Mouse (Mus musculus): ENCODE results near the gene Sbsn.

Sbsn gene

DNA sequence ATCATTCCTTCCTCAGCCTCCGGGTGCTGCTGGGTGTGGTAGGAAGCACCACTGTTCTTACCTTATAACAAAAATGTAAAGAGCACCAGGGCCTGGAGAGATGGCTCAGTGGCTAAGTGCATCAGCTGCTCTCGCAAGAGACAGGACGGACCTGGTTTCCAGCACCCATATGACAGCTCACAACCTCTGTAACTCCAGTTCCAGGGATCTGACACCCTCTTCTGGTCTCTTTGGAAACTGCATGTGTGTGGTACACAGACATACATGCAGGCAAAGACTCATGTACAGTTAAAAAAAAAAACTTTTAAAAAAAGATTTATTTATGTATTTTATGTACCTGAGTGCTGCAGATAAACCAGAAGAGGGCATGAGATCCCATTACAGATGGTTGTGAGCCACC lies 52.0 kb downstream of the Sbsn start:
- no peak for DNase-seq (ENCODE audit: low read depth in 1 of 2, low spot score in 2 of 2)

DNA sequence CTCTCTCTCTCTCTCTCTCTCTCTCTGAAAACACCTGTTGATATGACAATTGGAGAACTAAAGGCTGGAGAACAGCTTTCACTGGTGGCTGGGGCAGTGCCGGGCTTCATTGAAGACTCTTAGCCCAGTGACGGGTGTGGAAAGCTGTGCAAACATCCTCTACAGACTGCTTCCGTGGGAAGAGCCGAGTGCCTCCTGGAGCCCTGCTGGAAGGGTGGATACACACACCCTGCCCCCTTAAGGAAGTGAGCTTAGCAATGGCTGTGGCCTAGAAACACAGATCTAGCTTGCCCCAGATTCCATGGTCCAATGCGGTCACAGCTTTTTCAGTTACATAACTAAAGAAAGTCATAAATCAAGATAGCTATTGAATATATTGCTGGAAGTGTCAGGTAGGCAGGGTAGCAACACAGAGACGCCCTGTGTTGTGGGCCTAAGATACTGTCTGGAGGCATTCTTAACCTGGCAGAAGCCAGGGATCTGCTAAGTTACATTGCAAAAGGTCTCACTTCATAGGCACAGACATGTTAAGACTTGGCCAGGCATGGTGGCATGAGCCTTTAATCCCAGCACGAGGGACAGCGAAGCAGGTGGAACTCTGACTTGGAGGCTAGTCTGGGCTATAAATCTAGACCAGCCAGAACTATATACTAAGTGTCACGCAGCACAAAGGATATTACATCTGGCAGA lies 52.9 kb downstream of the Sbsn start:
- no peak for DNase-seq (ENCODE audit: low read depth in 1 of 2, low spot score in 2 of 2)

Measured in monocyte, adult 2 months (primary cell).